Mouse (Mus musculus) liver, adult 10 weeks (tissue): ENCODE results near the gene Slco1a5. TPM values are rescaled to one million over a fixed set of nuclear protein-coding genes. Genes with fewer than 3 reads are reported as not detected.

Source experiments
- polyA plus RNA-seq: library from polyadenylated mRNA; stranded (reverse); fragments of 350-450 nt; fragmentation: Illumina TruSeq; extraction: RNeasy Lipid Tissue Mini Kit (QIAGEN cat#74804); gene quantifications from one replicate; pipeline ENCODE4 v1.2.3, GENCODE M21; 2014; ENCODE audit warnings: low read depth, low replicate concordance

Slco1a5 gene
- not detected for polyA plus RNA-seq

GRCm38 (mm10) chr6:142322881-142323280 lies at the start of gene Slco1a5:
Gene Slco1a5 (minus strand): TSS chr6:142322981.

GRCm38 (mm10) chr6:142345440-142346038 lies 22.8 kb upstream of the Slco1a5 start, which contains the start of gene Pyroxd1:
Gene Pyroxd1 (plus strand): TSS chr6:142345654.

DNA sequence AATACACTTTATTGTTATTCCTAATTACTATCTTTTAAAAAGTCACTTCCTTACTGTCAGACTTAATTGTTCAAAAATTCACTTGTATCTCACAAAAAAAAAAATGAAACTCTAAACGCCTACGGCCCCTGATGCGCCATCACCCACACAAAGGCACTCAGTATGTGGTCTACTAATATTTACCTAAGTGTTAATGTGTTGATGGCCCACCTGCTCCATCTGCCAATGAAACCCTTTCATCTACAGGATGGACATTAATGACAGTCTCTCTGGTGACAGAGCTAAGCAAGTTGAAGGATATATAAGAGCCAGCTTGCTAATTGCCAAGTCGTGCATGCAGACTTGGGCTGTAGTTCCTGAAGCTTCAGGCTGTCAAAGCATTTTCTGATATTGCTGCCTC lies 24.7 kb downstream of the Slco1a5 start, which contains the start of gene Iapp:
Gene Iapp (plus strand): TSS at position 326 of the 400 bp plus-strand sequence.

DNA sequence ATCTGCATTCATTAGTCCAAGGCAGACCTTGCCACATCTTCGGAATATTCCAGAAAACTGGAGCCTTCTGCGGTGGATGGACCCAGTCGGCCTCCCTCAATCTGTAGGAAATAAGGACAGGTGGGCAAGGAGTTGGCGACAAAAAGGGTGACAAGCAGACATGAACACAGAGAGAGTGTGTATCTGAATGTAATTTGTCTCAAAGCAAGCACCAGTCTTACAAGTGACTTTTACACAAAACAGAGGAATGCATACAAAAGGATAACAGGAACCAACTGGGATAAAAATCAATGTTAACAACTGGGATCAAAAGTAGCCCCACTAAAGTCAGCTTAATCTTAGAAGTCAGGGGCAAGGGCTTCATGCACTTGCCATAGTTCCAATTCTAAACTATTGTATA lies 114.4 kb downstream of the Slco1a5 start, which contains the start of gene Slco1a6:
Gene Slco1a6 (minus strand): TSS at position 101 of the 400 bp plus-strand sequence.

Other genes starting within 250 kb of the Slco1a5 start
- 0.13 TPM for gene Slco1a6, start 114.5 kb downstream of the Slco1a5 start, polyA plus RNA-seq
- not detected for gene Iapp, start 24.6 kb downstream of the Slco1a5 start, polyA plus RNA-seq
- 17.9 TPM for gene Pyroxd1, start 22.7 kb upstream of the Slco1a5 start, polyA plus RNA-seq
- gene Recql, start 64.1 kb upstream of the Slco1a5 start, polyA plus RNA-seq, result 4.5 TPM
- 7.1 TPM for gene Golt1b, start 64.2 kb upstream of the Slco1a5 start, polyA plus RNA-seq
- not detected for gene Spx, start 90.5 kb upstream of the Slco1a5 start, polyA plus RNA-seq
- gene Gys2, start 150.1 kb upstream of the Slco1a5 start, polyA plus RNA-seq, result 91.5 TPM
- gene Ldhb, start 185.0 kb upstream of the Slco1a5 start, polyA plus RNA-seq, result 2.8 TPM
- 1.9 TPM for gene Kcnj8, start 248.6 kb upstream of the Slco1a5 start, polyA plus RNA-seq